ENCODE assay signal across 9 mouse cellular contexts in the genomic region with DNA sequence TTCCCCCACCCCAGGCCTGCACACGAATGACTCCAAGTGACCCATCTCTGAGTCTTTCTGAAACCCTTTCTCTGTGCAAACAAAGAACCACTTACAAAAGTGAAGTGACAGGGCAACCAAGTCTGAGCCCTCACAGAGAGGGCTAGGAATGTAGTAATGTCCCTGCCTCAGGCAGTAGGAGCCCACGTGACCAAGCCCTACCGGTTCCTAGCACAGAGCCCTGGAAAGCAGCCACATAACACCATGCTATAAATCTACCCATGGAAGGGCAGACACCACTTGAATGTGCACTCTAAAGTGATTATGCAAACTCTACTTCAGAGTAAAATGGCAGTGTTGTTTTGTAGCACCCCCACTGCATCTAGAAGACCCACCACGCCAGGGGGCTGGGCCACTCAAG. TPM values are rescaled to one million over a fixed set of nuclear protein-coding genes. Genes with fewer than 3 reads are reported as not detected.
DNase-seq lines count a peak whose midpoint lies in the region; ATAC-seq lines count a peak whose summit lies in the region.
"Had no signal": no experiment of that assay in that cellular context is flagged by ENCODE, and none has a peak within 500 bp of the region (broad histone marks: within the 10 kb centered on the region; RNA-seq: fewer than 3 reads in every experiment).

No protein-coding gene starts in this region.

- no peak for DNase-seq in liver
- no peak for DNase-seq in embryonic facial prominence, embryonic 14.5 days (ENCODE audit: low spot score)
- no peak for DNase-seq in B cell, adult 2 months

- peak overlapping the region; percentile 87; the same call in 1 of the 2 replicates for H3K27ac ChIP-seq in liver, embryonic 12.5 days
- H3K27ac ChIP-seq in embryonic facial prominence, embryonic 14.5 days (replicated peaks; ENCODE audit: low read depth, low read length) = no peak overlapping the region
- H3K27ac ChIP-seq in limb, embryonic 15.5 days = no peak overlapping the region
- no peak overlapping the region for H3K27ac ChIP-seq in stomach, embryonic 14.5 days (ENCODE audit: low read length)
- no peak overlapping the region for H3K27ac ChIP-seq in forebrain, embryonic 15.5 days (replicated peaks)
- H3K27ac ChIP-seq: hindbrain, embryonic 12.5 days had no signal

- no peaks in the 10 kb centered on the region for H3K9me3 ChIP-seq in liver, embryonic 12.5 days (replicated peaks)
- no peaks in the 10 kb centered on the region for H3K9me3 ChIP-seq in embryonic facial prominence, embryonic 14.5 days (ENCODE audit: control insufficient read depth, low read length)
- H3K9me3 ChIP-seq in limb, embryonic 15.5 days = no peaks in the 10 kb centered on the region
- H3K9me3 ChIP-seq in stomach, embryonic 14.5 days (ENCODE audit: control insufficient read depth, low read depth, low read length) = no peaks in the 10 kb centered on the region
- H3K9me3 ChIP-seq in forebrain, embryonic 15.5 days = no peaks in the 10 kb centered on the region

- no peak for ATAC-seq in liver, embryonic 12.5 days
- peak; percentile 71 for ATAC-seq in embryonic facial prominence, embryonic 14.5 days (ENCODE audit: low read depth)
- 0 out of 2 replicates have a peak, but pooled peaks have one; percentile 35 for ATAC-seq in limb, embryonic 15.5 days (ENCODE audit: insufficient number of reproducible peaks, low FRiP score, low TSS enrichment, low read depth)
- peak; percentile 53; the same call in 1 of the 2 replicates for ATAC-seq in stomach, embryonic 14.5 days (ENCODE audit: insufficient number of reproducible peaks, insufficient read depth, low FRiP score, low read depth)
- ATAC-seq in CD4-positive, CD25-positive, alpha-beta regulatory T cell, adult 4 months = no peak
- ATAC-seq in forebrain, embryonic 15.5 days (replicated peaks) = no peak

- WGBS in liver, embryonic 12.5 days (ENCODE audit: insufficient replicate concordance) = 79% methylated on average over 4 of the region's 4 CpGs
- WGBS in embryonic facial prominence, embryonic 14.5 days = 42% methylated on average over 4 of the region's 4 CpGs
- WGBS in limb, embryonic 15.5 days = 63% methylated on average over 4 of the region's 4 CpGs
- 67% methylated on average over 4 of the region's 4 CpGs for WGBS in stomach, embryonic 14.5 days
- WGBS in forebrain, embryonic 15.5 days = 77% methylated on average over 4 of the region's 4 CpGs

- peaks cover 86% of the 10 kb centered on the region for H3K36me3 ChIP-seq in liver, embryonic 12.5 days
- peaks cover 64% of the 10 kb centered on the region for H3K36me3 ChIP-seq in embryonic facial prominence, embryonic 14.5 days (ENCODE audit: control insufficient read depth, insufficient read depth, low read length)
- H3K36me3 ChIP-seq in limb, embryonic 15.5 days = peaks cover 68% of the 10 kb centered on the region
- H3K36me3 ChIP-seq in stomach, embryonic 14.5 days (ENCODE audit: control insufficient read depth, insufficient read depth, low read length) = peaks cover 14% of the 10 kb centered on the region
- H3K36me3 ChIP-seq in forebrain, embryonic 15.5 days = peaks cover 62% of the 10 kb centered on the region

- no peak overlapping the region for H3K4me2 ChIP-seq in liver, embryonic 12.5 days
- H3K4me2 ChIP-seq in embryonic facial prominence, embryonic 14.5 days (ENCODE audit: low read depth, low read length) = no peak overlapping the region
- H3K4me2 ChIP-seq in limb, embryonic 15.5 days = no peak overlapping the region
- H3K4me2 ChIP-seq in stomach, embryonic 14.5 days (replicated peaks; ENCODE audit: low read depth, low read length) = no peak overlapping the region
- H3K4me2 ChIP-seq in forebrain, embryonic 15.5 days (replicated peaks) = no peak overlapping the region
- H3K4me2 ChIP-seq: hindbrain, embryonic 12.5 days had no signal

- H3K27me3 ChIP-seq in liver, embryonic 12.5 days (replicated peaks) = no peaks in the 10 kb centered on the region
- H3K27me3 ChIP-seq in embryonic facial prominence, embryonic 14.5 days (replicated peaks; ENCODE audit: control insufficient read depth, insufficient read depth, low read length) = no peaks in the 10 kb centered on the region
- no peaks in the 10 kb centered on the region for H3K27me3 ChIP-seq in limb, embryonic 15.5 days
- H3K27me3 ChIP-seq in stomach, embryonic 14.5 days (ENCODE audit: control insufficient read depth, insufficient read depth, low read length) = no peaks in the 10 kb centered on the region
- no peaks in the 10 kb centered on the region for H3K27me3 ChIP-seq in forebrain, embryonic 15.5 days
- H3K27me3 ChIP-seq: hindbrain, embryonic 12.5 days had no signal

- peaks cover 62% of the 10 kb centered on the region for H3K4me1 ChIP-seq in liver, embryonic 12.5 days
- no peaks in the 10 kb centered on the region for H3K4me1 ChIP-seq in embryonic facial prominence, embryonic 14.5 days (ENCODE audit: control insufficient read depth, insufficient read depth, low read length)
- H3K4me1 ChIP-seq in limb, embryonic 15.5 days = no peaks in the 10 kb centered on the region
- no peaks in the 10 kb centered on the region for H3K4me1 ChIP-seq in stomach, embryonic 14.5 days (ENCODE audit: control insufficient read depth, insufficient read depth, low read length)
- H3K4me1 ChIP-seq in forebrain, embryonic 15.5 days = no peaks in the 10 kb centered on the region
- H3K4me1 ChIP-seq: hindbrain, embryonic 12.5 days had no signal

- 0 out of 2 replicates have a peak overlapping the region, but pooled peaks have one; percentile 22 for H3K9ac ChIP-seq in liver, embryonic 12.5 days
- no peak overlapping the region for H3K9ac ChIP-seq in embryonic facial prominence, embryonic 14.5 days (ENCODE audit: low read depth, low read length)
- no peak overlapping the region for H3K9ac ChIP-seq in limb, embryonic 15.5 days
- H3K9ac ChIP-seq in stomach, embryonic 14.5 days (replicated peaks; ENCODE audit: low read depth, low read length) = no peak overlapping the region
- H3K9ac ChIP-seq in forebrain, embryonic 15.5 days (replicated peaks) = no peak overlapping the region
- H3K9ac ChIP-seq: hindbrain, embryonic 12.5 days had no signal

- H3K4me3 ChIP-seq in liver, embryonic 12.5 days = no peak overlapping the region
- no peak overlapping the region for H3K4me3 ChIP-seq in embryonic facial prominence, embryonic 14.5 days (ENCODE audit: low read depth, low read length)
- no peak overlapping the region for H3K4me3 ChIP-seq in limb, embryonic 15.5 days
- H3K4me3 ChIP-seq in stomach, embryonic 14.5 days (ENCODE audit: low read depth, low read length) = no peak overlapping the region
- H3K4me3 ChIP-seq in forebrain, embryonic 15.5 days = no peak overlapping the region
- H3K4me3 ChIP-seq: hindbrain, embryonic 12.5 days had no signal

RNA-seq across cellular contexts. Expression of a gene that starts 12.9 kb away (rescaled TPM):
- polyA plus RNA-seq in liver, embryonic 12.5 days (2016; fragmentation: Nextera tagmentation; extraction: Ambion mirVana) = 90.8 and 95.6 TPM in 2 replicates
- polyA plus RNA-seq in embryonic facial prominence, embryonic 14.5 days (2014; fragmentation: Nextera tagmentation; extraction: Ambion mirVana) = 77.5 and 77.7 TPM in 2 replicates
- polyA plus RNA-seq in limb, embryonic 15.5 days (2015; fragmentation: Nextera tagmentation; extraction: Ambion mirVana) = 81.3 and 85.8 TPM in 2 replicates
- 84.8 and 94.2 TPM in 2 replicates for polyA plus RNA-seq in stomach, embryonic 14.5 days (2014; fragmentation: Nextera tagmentation; extraction: Ambion mirVana)
- polyA plus RNA-seq in CD4-positive, CD25-positive, alpha-beta regulatory T cell, adult 4 months (2017; shearing (Covaris generic)) = 10 to 100 TPM; 45.4 to 48.2 TPM
- 142 and 146 TPM in 2 replicates for polyA plus RNA-seq in forebrain, embryonic 15.5 days (2015; fragmentation: Nextera tagmentation; extraction: Ambion mirVana)

RNA-seq across cellular contexts. Expression of a gene that starts 13.1 kb away (rescaled TPM):
- polyA plus RNA-seq in liver, embryonic 12.5 days (2016; fragmentation: Nextera tagmentation; extraction: Ambion mirVana) = 12.0 and 12.7 TPM in 2 replicates
- polyA plus RNA-seq in embryonic facial prominence, embryonic 14.5 days (2014; fragmentation: Nextera tagmentation; extraction: Ambion mirVana) = 7.1 and 7.7 TPM in 2 replicates
- polyA plus RNA-seq in limb, embryonic 15.5 days (2015; fragmentation: Nextera tagmentation; extraction: Ambion mirVana) = 6.4 and 7.0 TPM in 2 replicates
- 10.2 and 11.7 TPM in 2 replicates for polyA plus RNA-seq in stomach, embryonic 14.5 days (2014; fragmentation: Nextera tagmentation; extraction: Ambion mirVana)
- 1 to 10 TPM; 6.7 to 9.1 TPM for polyA plus RNA-seq in CD4-positive, CD25-positive, alpha-beta regulatory T cell, adult 4 months (2017; shearing (Covaris generic))
- 9.2 and 9.3 TPM in 2 replicates for polyA plus RNA-seq in forebrain, embryonic 15.5 days (2015; fragmentation: Nextera tagmentation; extraction: Ambion mirVana)

RNA-seq across cellular contexts. Expression of a gene that starts 18.4 kb away (rescaled TPM):
- 0.19 and 0.29 TPM in 2 replicates for polyA plus RNA-seq in liver, embryonic 12.5 days (2016; fragmentation: Nextera tagmentation; extraction: Ambion mirVana)
- polyA plus RNA-seq in embryonic facial prominence, embryonic 14.5 days (2014; fragmentation: Nextera tagmentation; extraction: Ambion mirVana) = 1.6 and 1.8 TPM in 2 replicates
- 1.00 and 1.2 TPM in 2 replicates for polyA plus RNA-seq in limb, embryonic 15.5 days (2015; fragmentation: Nextera tagmentation; extraction: Ambion mirVana)
- 2.3 and 4.0 TPM in 2 replicates for polyA plus RNA-seq in stomach, embryonic 14.5 days (2014; fragmentation: Nextera tagmentation; extraction: Ambion mirVana)
- polyA plus RNA-seq in CD4-positive, CD25-positive, alpha-beta regulatory T cell, adult 4 months (2017; shearing (Covaris generic)) = not detected
- 6.7 and 7.9 TPM in 2 replicates for polyA plus RNA-seq in forebrain, embryonic 15.5 days (2015; fragmentation: Nextera tagmentation; extraction: Ambion mirVana)

RNA-seq across cellular contexts. Expression of a gene that starts 40.7 kb away (rescaled TPM):
- polyA plus RNA-seq in liver, embryonic 12.5 days (2016; fragmentation: Nextera tagmentation; extraction: Ambion mirVana) = 25.7 and 26.1 TPM in 2 replicates
- polyA plus RNA-seq in embryonic facial prominence, embryonic 14.5 days (2014; fragmentation: Nextera tagmentation; extraction: Ambion mirVana) = 1.0 and 1.2 TPM in 2 replicates
- 0.52 and 0.99 TPM in 2 replicates for polyA plus RNA-seq in limb, embryonic 15.5 days (2015; fragmentation: Nextera tagmentation; extraction: Ambion mirVana)
- 1.4 and 1.6 TPM in 2 replicates for polyA plus RNA-seq in stomach, embryonic 14.5 days (2014; fragmentation: Nextera tagmentation; extraction: Ambion mirVana)
- 1 to 10 TPM; 2.9 to 4.2 TPM for polyA plus RNA-seq in CD4-positive, CD25-positive, alpha-beta regulatory T cell, adult 4 months (2017; shearing (Covaris generic))
- 2.7 and 3.1 TPM in 2 replicates for polyA plus RNA-seq in forebrain, embryonic 15.5 days (2015; fragmentation: Nextera tagmentation; extraction: Ambion mirVana)

RNA-seq across cellular contexts. Expression of a gene that starts 53.1 kb away (rescaled TPM):
- 0.08 and 0.12 TPM in 2 replicates for polyA plus RNA-seq in liver, embryonic 12.5 days (2016; fragmentation: Nextera tagmentation; extraction: Ambion mirVana)
- 0.11 TPM in 1 of 2 replicates, not detected in the other for polyA plus RNA-seq in embryonic facial prominence, embryonic 14.5 days (2014; fragmentation: Nextera tagmentation; extraction: Ambion mirVana)
- polyA plus RNA-seq in limb, embryonic 15.5 days (2015; fragmentation: Nextera tagmentation; extraction: Ambion mirVana) = 0.22 and 0.29 TPM in 2 replicates
- polyA plus RNA-seq in stomach, embryonic 14.5 days (2014; fragmentation: Nextera tagmentation; extraction: Ambion mirVana) = 0.36 and 0.78 TPM in 2 replicates
- under 1 TPM in 1 of 2 experiments, not detected in 1; 0.47 TPM for polyA plus RNA-seq in CD4-positive, CD25-positive, alpha-beta regulatory T cell, adult 4 months (2017; shearing (Covaris generic))
- polyA plus RNA-seq in forebrain, embryonic 15.5 days (2015; fragmentation: Nextera tagmentation; extraction: Ambion mirVana) = 0.08 and 0.24 TPM in 2 replicates

Comparison
In these comparisons a context has a peak if more than half of its experiments do, and no peak if none do; other contexts are left out.
1. ATAC-seq: peak in embryonic facial prominence, embryonic 14.5 days (single experiment), limb, embryonic 15.5 days (single experiment) and stomach, embryonic 14.5 days (single experiment); none in liver, embryonic 12.5 days (single experiment), CD4-positive, CD25-positive, alpha-beta regulatory T cell, adult 4 months (single experiment) and forebrain, embryonic 15.5 days (single experiment).